Mouse (Mus musculus): ENCODE measurements at regions not wholly inside any gene's neighbourhood (a gene's known extent, or its start where the extent isn't known, plus 50 kb on each side); places are given as distances from the start of the nearest gene placed in this dataset.

- DNase-seq (ENCODE audit: low read depth, low spot score), result no peak
These were observed 115.3 kb downstream of the Rgs21 start for GRCm38 (mm10) chr1:144452141-144452540.

DNA sequence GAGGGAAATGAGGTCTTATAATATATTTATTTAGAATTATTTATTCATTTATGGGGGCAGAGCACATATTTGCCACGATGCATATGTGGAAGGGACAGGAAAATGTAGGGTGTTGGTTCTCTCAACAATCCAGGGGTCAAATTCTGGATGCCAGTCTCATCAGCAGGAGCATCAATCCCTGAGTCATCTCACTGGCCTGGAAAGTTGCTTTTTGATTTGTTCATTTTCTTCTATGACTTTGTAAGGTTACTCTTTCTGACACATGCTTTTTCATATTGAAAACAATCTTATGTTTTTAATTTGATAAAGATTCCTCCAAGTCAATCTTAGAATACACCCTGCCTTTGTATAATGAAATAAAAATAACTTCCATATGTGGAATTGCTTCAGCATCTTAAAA lies 115.7 kb downstream of the Rgs21 start:
- DNase-seq (ENCODE audit: low read depth, low spot score), result no peak

DNA sequence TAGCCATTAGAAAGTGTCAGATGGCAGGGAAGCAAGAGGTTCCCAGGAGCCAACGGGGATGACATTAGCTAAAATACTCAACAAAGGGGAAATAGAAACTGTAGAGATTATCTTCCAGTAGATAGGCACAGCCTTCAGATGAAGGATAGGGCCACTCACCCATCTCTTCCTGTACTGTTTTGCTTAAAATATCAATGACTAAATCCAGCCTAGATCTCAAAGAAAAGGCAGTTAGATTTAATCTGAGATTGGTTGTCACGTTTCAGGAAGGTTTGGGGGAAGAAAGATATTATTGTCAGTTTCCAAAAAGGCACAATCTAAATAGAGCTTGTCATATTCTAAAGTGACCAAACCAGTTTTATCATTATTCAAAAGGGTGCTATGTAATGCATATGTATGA lies 130.8 kb downstream of the Rgs21 start:
- no peak for DNase-seq (ENCODE audit: low read depth, low spot score)

DNA sequence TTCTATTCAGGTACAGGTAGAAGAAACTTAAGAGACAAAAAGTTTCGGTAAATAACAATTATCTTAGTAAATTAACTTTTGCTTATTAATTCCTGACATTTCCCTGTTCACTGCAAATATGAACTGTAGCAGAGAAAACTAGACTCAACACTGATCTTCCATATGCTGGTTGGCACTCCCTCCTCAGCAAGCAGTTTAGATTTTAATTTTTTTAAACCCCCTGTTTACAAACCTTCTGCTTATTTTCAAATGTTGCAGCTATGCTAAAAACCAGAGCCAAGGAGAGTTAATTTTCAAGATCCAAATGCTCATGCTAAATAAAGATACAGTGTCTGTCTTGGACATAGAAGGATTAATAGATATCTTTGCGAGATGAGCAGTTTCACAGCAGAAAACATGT lies 134.7 kb downstream of the Rgs21 start:
- no peak for DNase-seq (ENCODE audit: low read depth, low spot score)

DNA sequence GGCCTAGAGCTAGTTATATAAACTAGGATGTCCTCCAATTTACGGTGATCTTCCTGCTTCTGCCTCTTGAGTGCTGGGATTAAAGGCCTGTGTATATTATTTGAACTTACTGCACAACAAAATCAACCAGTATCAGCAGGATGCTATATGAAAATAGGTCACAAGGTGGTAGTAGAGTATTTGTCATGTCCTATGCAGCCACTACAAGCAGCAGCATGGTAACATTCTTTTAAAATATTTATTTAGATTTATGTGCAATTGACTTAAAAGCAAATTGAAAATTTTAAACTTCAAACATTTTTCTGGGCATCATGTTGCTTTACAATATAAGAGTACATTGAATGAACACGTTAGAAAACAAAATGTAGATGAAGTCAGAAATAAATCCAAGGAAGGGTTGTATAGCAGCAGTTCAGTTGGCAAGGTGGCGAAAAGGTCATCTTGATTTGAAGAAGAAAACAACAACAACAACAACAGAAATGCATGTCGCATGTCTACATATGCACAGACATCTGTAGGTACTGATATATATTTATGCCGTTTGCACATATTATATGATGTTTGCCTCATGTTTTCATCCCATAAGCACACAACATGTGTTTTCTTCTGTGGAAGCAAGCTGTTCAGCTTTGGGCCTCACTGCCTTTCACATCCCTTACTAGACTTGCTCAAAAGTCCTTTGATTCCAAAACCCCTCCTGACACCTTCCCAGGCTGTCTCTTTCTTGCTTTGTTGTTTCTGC lies 135.8 kb downstream of the Rgs21 start:
- DNase-seq (ENCODE audit: low read depth, low spot score), result no peak

GRCm38 (mm10) chr1:144421374-144421773 lies 146.1 kb downstream of the Rgs21 start:
- no peak for DNase-seq (ENCODE audit: low read depth, low spot score)

GRCm38 (mm10) chr1:144406387-144407383 lies 157.6 kb upstream of the Rgs1 start:
- peak; percentile 56 for DNase-seq (ENCODE audit: low read depth, low spot score)

DNA sequence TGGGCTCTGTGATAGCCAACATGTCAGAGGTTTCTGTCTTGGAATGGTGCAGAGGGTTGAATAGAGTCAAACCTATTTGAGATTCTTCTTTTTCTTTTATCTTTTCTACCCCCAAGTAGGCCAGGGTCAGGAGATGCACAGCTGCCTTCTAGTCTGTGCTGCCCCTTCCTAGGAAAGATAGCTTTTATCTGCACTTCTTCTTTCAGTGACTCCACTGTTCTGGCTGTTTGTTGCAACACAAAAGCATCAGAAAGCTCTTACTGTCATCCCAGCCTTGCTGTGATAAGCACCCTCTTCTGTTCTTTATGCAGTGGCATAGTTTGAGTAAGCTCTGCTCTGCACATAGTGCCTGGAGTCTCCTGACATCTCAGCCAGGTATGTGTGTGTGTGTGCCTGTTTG lies 156.7 kb upstream of the Rgs1 start:
- DNase-seq (ENCODE audit: low read depth, low spot score), result no peak

DNA sequence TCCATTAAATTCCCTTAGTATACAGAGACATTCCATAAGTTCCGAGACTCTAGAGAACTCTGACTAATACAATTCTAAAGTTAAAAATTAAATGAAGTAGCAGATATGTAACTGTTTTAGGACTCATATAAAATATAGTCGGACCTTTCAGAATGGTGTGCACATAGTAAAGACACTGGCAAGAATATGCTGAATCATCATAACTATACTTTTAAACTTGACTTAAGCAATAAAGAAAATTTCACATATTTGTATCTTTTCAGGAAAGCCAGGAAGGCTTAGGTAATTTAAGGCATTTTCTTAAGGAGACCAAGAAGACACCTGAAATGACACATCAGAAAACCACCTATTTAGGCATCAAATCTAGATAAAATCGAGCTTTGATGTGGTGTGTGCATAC lies 156.0 kb upstream of the Rgs1 start:
- DNase-seq (ENCODE audit: low read depth, low spot score), result no peak

GRCm38 (mm10) chr1:144379991-144380594 lies 131.1 kb upstream of the Rgs1 start:
- DNase-seq (ENCODE audit: low read depth, low spot score), result peak; percentile 27

DNA sequence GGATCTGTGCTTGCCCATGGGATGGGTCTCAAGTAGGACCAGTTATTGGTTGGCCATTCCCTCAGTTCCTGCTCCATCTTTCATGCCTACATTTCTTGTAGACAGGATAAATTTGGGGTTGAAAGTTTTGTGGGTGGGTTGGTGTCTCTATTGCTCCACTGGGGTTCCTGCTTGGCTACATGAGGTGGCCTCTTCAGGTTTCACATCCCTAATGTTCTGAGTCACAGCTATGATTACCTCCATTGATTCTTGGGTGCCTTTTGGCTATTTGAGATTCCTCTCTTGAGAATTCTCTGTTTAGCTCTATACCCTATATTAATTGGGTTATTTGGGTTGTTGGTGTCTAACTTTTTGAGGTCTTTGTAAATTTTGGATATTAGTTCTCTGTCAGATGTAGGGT lies 125.1 kb upstream of the Rgs1 start:
- no peak for DNase-seq (ENCODE audit: low read depth, low spot score)

GRCm38 (mm10) chr1:144367492-144367891 lies 118.5 kb upstream of the Rgs1 start:
- DNase-seq (ENCODE audit: low read depth, low spot score), result no peak

GRCm38 (mm10) chr1:144355560-144356310 lies 106.7 kb upstream of the Rgs1 start:
- DNase-seq (ENCODE audit: low read depth, low spot score), result no peak

DNA sequence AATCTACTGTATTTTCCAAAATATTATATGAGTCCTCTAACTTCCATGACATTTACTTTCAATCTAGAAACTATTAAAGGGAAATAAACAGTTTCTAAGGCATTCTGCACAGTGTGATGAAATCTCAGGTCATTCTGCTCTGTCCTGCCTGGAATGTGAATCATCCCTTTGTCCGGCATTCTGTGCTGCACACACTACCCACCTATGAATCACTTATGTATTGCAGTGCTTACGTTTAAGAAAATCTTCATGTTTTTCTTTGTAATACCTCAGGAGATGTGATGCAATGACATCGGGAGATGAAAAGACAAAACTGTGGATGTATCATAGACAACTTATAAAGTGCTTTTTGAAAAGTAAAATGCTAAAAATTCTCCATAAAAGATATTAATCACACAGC lies 106.0 kb upstream of the Rgs1 start:
- no peak for DNase-seq (ENCODE audit: low read depth, low spot score)

DNA sequence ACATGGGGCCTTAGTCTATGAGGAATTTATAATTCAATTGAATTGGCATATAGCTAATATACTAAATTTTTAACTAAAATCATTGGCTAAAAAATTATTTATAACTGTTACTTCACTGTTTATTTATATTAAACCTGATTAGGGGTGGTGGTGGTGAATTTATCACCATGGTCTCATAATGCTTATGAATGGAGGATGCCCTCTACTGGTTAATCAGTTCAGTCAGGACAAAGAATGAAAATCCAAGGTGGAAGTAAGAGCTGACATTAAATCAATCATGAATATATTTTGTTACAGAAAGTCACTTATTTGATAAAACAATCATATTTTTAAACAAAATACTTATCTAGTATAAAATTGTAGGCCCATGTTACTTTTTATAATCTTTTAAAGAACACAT lies 104.3 kb upstream of the Rgs1 start:
- no peak for DNase-seq (ENCODE audit: low read depth, low spot score)

GRCm38 (mm10) chr1:144343820-144344219 lies 94.8 kb upstream of the Rgs1 start:
- DNase-seq (ENCODE audit: low read depth, low spot score), result no peak

GRCm38 (mm10) chr1:144343299-144343698 lies 94.3 kb upstream of the Rgs1 start:
- no peak for DNase-seq (ENCODE audit: low read depth, low spot score)

DNA sequence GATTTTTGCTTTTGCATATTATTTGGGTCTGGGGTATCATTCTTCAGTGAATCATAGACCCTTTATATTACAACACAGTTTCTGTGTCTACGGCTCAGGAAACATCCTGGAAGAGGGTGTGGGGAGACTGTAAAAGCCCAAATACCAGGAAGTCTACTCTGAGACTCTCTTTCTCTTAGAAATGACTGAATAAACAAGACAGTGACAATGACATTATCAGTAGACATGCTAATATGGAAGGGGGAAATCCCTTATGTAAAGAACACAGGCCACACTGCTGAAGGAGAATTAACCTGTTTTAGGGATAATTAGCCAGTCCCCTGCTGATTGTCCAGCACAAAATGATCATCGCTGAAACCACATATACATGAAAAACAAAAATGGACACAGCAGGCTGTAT lies 88.5 kb upstream of the Rgs1 start:
- no peak for DNase-seq (ENCODE audit: low read depth, low spot score)

DNA sequence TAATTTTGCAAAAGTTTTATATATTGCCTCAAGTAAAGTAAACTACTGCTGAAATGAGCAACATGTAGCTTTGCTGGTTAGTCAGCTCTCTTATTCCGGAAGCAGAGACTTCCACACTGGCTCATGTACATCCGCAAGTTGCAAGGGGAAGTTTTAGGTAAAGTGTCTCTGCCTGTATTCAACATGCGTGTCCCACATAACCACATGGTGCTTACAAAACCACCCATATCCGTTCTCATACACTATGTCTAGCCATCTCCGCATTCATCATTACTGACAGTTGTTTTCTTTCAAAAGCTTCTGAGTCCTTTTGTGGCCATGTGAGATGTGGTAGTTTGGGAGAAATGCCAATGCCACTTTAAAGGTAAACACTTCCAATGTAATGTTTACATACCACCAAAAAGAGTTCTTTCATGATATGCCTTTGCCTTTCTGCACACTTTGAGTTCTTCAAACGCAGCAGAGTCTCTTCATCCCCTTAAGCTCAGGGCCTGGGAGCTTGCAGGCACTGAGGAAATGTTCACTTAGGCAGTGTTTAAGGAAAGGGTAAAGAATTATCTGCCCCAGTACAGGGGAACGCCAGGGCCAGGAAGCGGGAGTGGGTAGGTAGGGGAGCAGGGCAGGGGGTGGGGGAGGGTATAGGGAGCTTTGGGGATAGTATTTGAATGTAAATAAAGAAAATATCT lies 81.5 kb upstream of the Rgs1 start:
- DNase-seq (ENCODE audit: low read depth, low spot score), result no peak

- DNase-seq (ENCODE audit: low read depth, low spot score), result no peak
These were observed 70.4 kb upstream of the Rgs1 start for GRCm38 (mm10) chr1:144319406-144319805.

GRCm38 (mm10) chr1:144318289-144318688 lies 69.2 kb upstream of the Rgs1 start:
- DNase-seq (ENCODE audit: low read depth, low spot score), result no peak

All from retina, postnatal 7 days (tissue).